ENCODE assay signal across 13 mouse cellular contexts in genomic region chr5:125310986-125311385, GRCm38 (mm10).
"Had no signal": no experiment of that assay in that cellular context is flagged by ENCODE, and none has a peak within 500 bp of the region (broad histone marks: within the 10 kb centered on the region; RNA-seq: fewer than 3 reads in every experiment).

No protein-coding gene starts in this region.

- H3K27ac ChIP-seq: left cerebral cortex, adult 2 months; limb, embryonic 10.5 days; midbrain, embryonic 10.5 days; neural tube, embryonic 12.5 days had no signal

- H3K36me3 ChIP-seq: limb, embryonic 10.5 days; neural tube, embryonic 12.5 days had no signal

- H3K4me1 ChIP-seq: neural tube, embryonic 12.5 days had no signal

- H3K27me3 ChIP-seq: neural tube, embryonic 12.5 days had no signal

- H3K9me3 ChIP-seq: limb, embryonic 10.5 days; midbrain, embryonic 10.5 days; neural tube, embryonic 12.5 days had no signal

- H3K4me2 ChIP-seq: lung, embryonic 14.5 days; neural tube, embryonic 12.5 days had no signal

- H3K9ac ChIP-seq: lung, embryonic 14.5 days; neural tube, embryonic 12.5 days had no signal

- DNase-seq: kidney, adult 11 months; kidney, postnatal 14 days; lung, embryonic 14.5 days; lung, postnatal 10 days; lung, postnatal 4 days; midbrain, embryonic 14.5 days; spleen, adult 18-20 months; thymus, postnatal 36 days had no signal

- H3K4me3 ChIP-seq: left cerebral cortex, adult 2 months; limb, embryonic 10.5 days; midbrain, embryonic 10.5 days; myocyte; neural tube, embryonic 12.5 days had no signal
